Mouse (Mus musculus) limb, embryonic 12.5 days (tissue): ENCODE results near the gene Morc1. TPM values are rescaled to one million over a fixed set of nuclear protein-coding genes. Genes with fewer than 3 reads are reported as not detected.

Source experiments
- ATAC-seq: fragments of 200-750 bp; cut with Nextera tagmentation; 2 replicates; pipeline ENCODE4 v1.8.0; 2017; ENCODE audit warnings: low read depth, moderate TSS enrichment; ENCODE audit not compliant: insufficient number of reproducible peaks, insufficient read depth, low FRiP score, low TSS enrichment
- H3K27ac ChIP-seq: fragments of 300-500 bp; sonication (generic); 2 replicates; pipeline ENCODE4 v1.5.1; 2016; ENCODE audit warnings: mild to moderate bottlenecking, moderate library complexity
- H3K27me3 ChIP-seq: fragments of 300-500 bp; sonication (generic); 2 replicates; pipeline ENCODE4 v1.6.1; 2016; ENCODE audit warnings: mild to moderate bottlenecking, moderate library complexity
- H3K36me3 ChIP-seq: fragments of 300-500 bp; sonication (generic); 2 replicates; pipeline ENCODE4 v1.6.1; 2016; ENCODE audit warnings: mild to moderate bottlenecking, moderate library complexity
- H3K4me1 ChIP-seq: fragments of 300-500 bp; sonication (generic); replicated peaks from 2 replicates; pipeline ENCODE4 v1.6.1; 2016
- H3K4me2 ChIP-seq: fragments of 300-500 bp; sonication (generic); 2 replicates; pipeline ENCODE4 v1.6.1; 2016; ENCODE audit warnings: mild to moderate bottlenecking, moderate library complexity
- H3K4me3 ChIP-seq: fragments of 300-500 bp; sonication (generic); replicated peaks from 2 replicates; pipeline ENCODE4 v1.5.1; 2016; ENCODE audit warnings: mild to moderate bottlenecking
- H3K9ac ChIP-seq: fragments of 300-500 bp; sonication (generic); replicated peaks from 2 replicates; pipeline ENCODE4 v1.6.1; 2016; ENCODE audit warnings: mild to moderate bottlenecking, moderate library complexity
- H3K9me3 ChIP-seq: fragments of 300-500 bp; sonication (generic); 2 replicates; pipeline ENCODE4 v1.6.1; 2016; ENCODE audit warnings: mild to moderate bottlenecking, moderate library complexity
- WGBS: fragments of 180-500 bp; shearing (Covaris S2); methylation state at CpG from one replicate; pipeline ENCODE4 v1.1.7; 2016; 5-methylcytosine and 5-hydroxymethylcytosine counted together
- polyA plus RNA-seq: library from polyadenylated mRNA; unstranded; fragments of >200 nt; fragmentation: Nextera tagmentation; extraction: Ambion mirVana; gene quantifications from 2 replicates; pipeline ENCODE4 v1.2.1, GENCODE M21; 2016

The Morc1 gene
- polyA plus RNA-seq, 1 experiment from 2014 or later: 0.06 TPM

GRCm38 (mm10) chr16:48629710-48630109 is 198.7 kb downstream of the Morc1 start:
- H3K4me3 ChIP-seq: no peak overlapping the region
- no peaks in the 10 kb centered on the region for H3K36me3 ChIP-seq
- H3K4me2 ChIP-seq: no peak overlapping the region
- no peaks in the 10 kb centered on the region for H3K27me3 ChIP-seq
- ATAC-seq: no peak
- no peak overlapping the region for H3K9ac ChIP-seq
- WGBS: 68% methylated on average over 5 of the region's 5 CpGs
- no peaks in the 10 kb centered on the region for H3K9me3 ChIP-seq
- no peaks in the 10 kb centered on the region for H3K4me1 ChIP-seq
- H3K27ac ChIP-seq: no peak overlapping the region

GRCm38 (mm10) chr16:48630466-48630865 is 199.4 kb downstream of the Morc1 start:
- Histone ChIP-seq H3K36me3 (no peaks in the 10 kb centered on the region), H3K9ac (no peak overlapping the region), H3K4me2 (no peak overlapping the region), H3K4me3 (no peak overlapping the region), H3K27ac (no peak overlapping the region), H3K9me3 (no peaks in the 10 kb centered on the region), H3K4me1 (no peaks in the 10 kb centered on the region), H3K27me3 (no peaks in the 10 kb centered on the region)
- 37% methylated on average over 8 of the region's 8 CpGs for WGBS
- no peak for ATAC-seq

GRCm38 (mm10) chr16:48632351-48632750 is 201.3 kb downstream of the Morc1 start:
- Histone ChIP-seq H3K4me1 (no peaks in the 10 kb centered on the region), H3K9me3 (no peaks in the 10 kb centered on the region), H3K4me3 (no peak overlapping the region), H3K27ac (no peak overlapping the region), H3K9ac (no peak overlapping the region), H3K36me3 (no peaks in the 10 kb centered on the region), H3K27me3 (no peaks in the 10 kb centered on the region), H3K4me2 (no peak overlapping the region)
- ATAC-seq: no peak
- 89% methylated on average over 6 of the region's 6 CpGs for WGBS

GRCm38 (mm10) chr16:48646246-48646645 is 215.2 kb downstream of the Morc1 start:
- Histone ChIP-seq H3K27me3 (no peaks in the 10 kb centered on the region), H3K27ac (no peak overlapping the region), H3K9ac (no peak overlapping the region), H3K4me2 (no peak overlapping the region), H3K9me3 (no peaks in the 10 kb centered on the region), H3K4me1 (no peaks in the 10 kb centered on the region), H3K36me3 (no peaks in the 10 kb centered on the region), H3K4me3 (no peak overlapping the region)
- ATAC-seq: no peak
- WGBS: 84% methylated on average over 2 of the region's 2 CpGs

GRCm38 (mm10) chr16:48671696-48672095 is 240.7 kb downstream of the Morc1 start:
- WGBS: 62% methylated on average over 5 of the region's 5 CpGs
- H3K27me3 ChIP-seq: no peaks in the 10 kb centered on the region
- H3K4me1 ChIP-seq: peaks cover 3% of the 10 kb centered on the region

GRCm38 (mm10) chr16:48672664-48673063 is 241.6 kb downstream of the Morc1 start:
- Histone ChIP-seq H3K9ac (no peak overlapping the region), H3K4me3 (no peak overlapping the region), H3K4me1 (peaks cover 3% of the 10 kb centered on the region), H3K27ac (no peak overlapping the region), H3K27me3 (no peaks in the 10 kb centered on the region), H3K36me3 (no peaks in the 10 kb centered on the region), H3K9me3 (no peaks in the 10 kb centered on the region), H3K4me2 (no peak overlapping the region)
- 80% methylated on average over 3 of the region's 3 CpGs for WGBS
- ATAC-seq: no peak

More at GRCm38 (mm10) chr16:48671696-48672095, 240.7 kb downstream of the Morc1 start:
- H3K4me3 ChIP-seq: no peak overlapping the region
- H3K9me3 ChIP-seq: no peaks in the 10 kb centered on the region
- H3K4me2 ChIP-seq: no peak overlapping the region
- no peak for ATAC-seq
- H3K36me3 ChIP-seq: no peaks in the 10 kb centered on the region
- H3K27ac ChIP-seq: no peak overlapping the region
- H3K9ac ChIP-seq: no peak overlapping the region

- H3K4me2 ChIP-seq: no peak overlapping the region; the same call in 1 of the 2 replicates
- no peak for ATAC-seq
- 15% methylated on average over 10 of the region's 10 CpGs for WGBS
- H3K27ac ChIP-seq: no peak overlapping the region
- H3K9ac ChIP-seq: no peak overlapping the region
- H3K4me1 ChIP-seq: peaks cover 3% of the 10 kb centered on the region
- no peak overlapping the region for H3K4me3 ChIP-seq
- H3K36me3 ChIP-seq: no peaks in the 10 kb centered on the region
- H3K27me3 ChIP-seq: no peaks in the 10 kb centered on the region
- no peaks in the 10 kb centered on the region for H3K9me3 ChIP-seq
Measured at GRCm38 (mm10) chr16:48675607-48676006, 244.6 kb downstream of the Morc1 start.

- Histone ChIP-seq H3K9ac (no peak overlapping the region), H3K4me1 (peaks cover 3% of the 10 kb centered on the region), H3K27ac (no peak overlapping the region), H3K9me3 (no peaks in the 10 kb centered on the region), H3K36me3 (no peaks in the 10 kb centered on the region), H3K4me3 (no peak overlapping the region), H3K27me3 (no peaks in the 10 kb centered on the region), H3K4me2 (no peak overlapping the region)
- WGBS: 69% methylated on average over 2 of the region's 2 CpGs
- ATAC-seq: no peak
Measured at GRCm38 (mm10) chr16:48676205-48676604, 245.2 kb downstream of the Morc1 start.

- WGBS: 62% methylated on average over 5 of the region's 5 CpGs
- no peak for ATAC-seq
- Histone ChIP-seq H3K9me3 (no peaks in the 10 kb centered on the region), H3K27me3 (no peaks in the 10 kb centered on the region), H3K4me2 (no peak overlapping the region), H3K4me1 (peaks cover 3% of the 10 kb centered on the region), H3K9ac (no peak overlapping the region), H3K36me3 (no peaks in the 10 kb centered on the region), H3K4me3 (no peak overlapping the region), H3K27ac (no peak overlapping the region)
Measured at GRCm38 (mm10) chr16:48677381-48677780, 246.3 kb downstream of the Morc1 start.

GRCm38 (mm10) chr16:48678029-48678428 is 247.0 kb downstream of the Morc1 start:
- no peak for ATAC-seq
- Histone ChIP-seq H3K9me3 (no peaks in the 10 kb centered on the region), H3K27me3 (no peaks in the 10 kb centered on the region)

More at GRCm38 (mm10) chr16:48678029-48678428, 247.0 kb downstream of the Morc1 start:
- H3K4me1 ChIP-seq: peaks cover 3% of the 10 kb centered on the region
- WGBS: 84% methylated on average over 1 of the region's 1 CpGs
- no peaks in the 10 kb centered on the region for H3K36me3 ChIP-seq
- no peak overlapping the region for H3K9ac ChIP-seq
- H3K4me2 ChIP-seq: no peak overlapping the region
- H3K4me3 ChIP-seq: no peak overlapping the region
- no peak overlapping the region for H3K27ac ChIP-seq
